8 mouse cellular contexts compared by ENCODE assay signal in genomic region chr15:81199372-81199959, GRCm38 (mm10). TPM values are rescaled to one million over a fixed set of nuclear protein-coding genes. Genes with fewer than 3 reads are reported as not detected.
DNase-seq lines count a peak whose midpoint lies in the region; TF ChIP-seq lines count a peak whose summit lies in the region.

No protein-coding gene starts in this region.

- intact Hi-C loops in heart, postnatal 25 days (cut with DNase I) = loop anchor here (1.0 to 10.0 kb wide), 3 partner anchors 122 to 495 kb away; no protein-coding TSS in a partner anchor

- no peak overlapping the region for H3K27ac ChIP-seq in bone marrow macrophage, adult 2 months (ENCODE audit: insufficient read depth, low read depth, low read length)

- TF ChIP-seq POLR2A in bone marrow macrophage, adult 2 months (IDR thresholded peaks at IDR 0.05; ENCODE audit: borderline replicate concordance, low read depth, low read length) = no peak
- TF ChIP-seq POLR2A in lung, adult 2 months (IDR thresholded peaks at IDR 0.05; ENCODE audit: borderline replicate concordance, extremely low read depth, low read depth, low read length) = no peak

- H3K4me1 ChIP-seq in bone marrow macrophage, adult 2 months (ENCODE audit: control insufficient read depth, insufficient read depth, low read length) = peaks cover 19% of the 10 kb centered on the region
- H3K4me1 ChIP-seq in lung, adult 2 months (ENCODE audit: control insufficient read depth, insufficient read depth, low read length) = peaks cover 4% of the 10 kb centered on the region

- H3K4me3 ChIP-seq in bone marrow macrophage, adult 2 months (ENCODE audit: insufficient read depth, low read length) = peak overlapping the region; percentile 37; the same call in 1 of the 2 replicates
- H3K4me3 ChIP-seq in lung, adult 2 months (replicated peaks; ENCODE audit: extremely low read depth, low read depth, low read length) = peak overlapping the region; percentile 63

- WGBS in lung, adult 2 months = 8% methylated on average over 4 of the region's 4 CpGs

- no peak for TF ChIP-seq CTCF in bone marrow macrophage, adult 2 months (IDR thresholded peaks at IDR 0.05; ENCODE audit: low read depth, low read length)
- no peak for TF ChIP-seq CTCF in lung, adult 2 months (IDR thresholded peaks at IDR 0.05; ENCODE audit: insufficient read depth, low read length)

- DNase-seq in heart, adult 11 months = peak; percentile 71
- no peak for DNase-seq in heart, postnatal 25 days (ENCODE audit: low spot score)
- peak; percentile 89 for DNase-seq in CD4-positive, CD25-positive, alpha-beta regulatory T cell, adult 2 months (ENCODE audit: low read depth, low spot score)
- DNase-seq in forelimb bud, embryonic 11.5 days (ENCODE audit: low read depth, low spot score) = peak; percentile 83
- DNase-seq in kidney, postnatal 25 days = peak; percentile 56 to 93
- peak; percentile 50 for DNase-seq in lung, adult 2 months
- DNase-seq in right cerebral cortex, postnatal 4 days = peak; percentile 91

RNA-seq across cellular contexts. Expression of gene Mrtfa, which starts 8.9 kb away (rescaled TPM):
- 1 to 10 TPM; 8.2 to 9.1 TPM for total RNA-seq in heart, postnatal 25 days (2021)
- polyA plus RNA-seq in bone marrow macrophage, adult 2 months (2012; ENCODE audit: insufficient read depth, insufficient read length, missing spikeins) = 62.6 and 66.0 TPM in 2 replicates
- 32.8 and 39.0 TPM in 2 replicates for polyA plus RNA-seq in lung, adult 2 months (2012; rRNA removed)

RNA-seq across cellular contexts. Expression of gene Mchr1, which starts 35.8 kb away (rescaled TPM):
- not detected for total RNA-seq in heart, postnatal 25 days (2021)
- polyA plus RNA-seq in bone marrow macrophage, adult 2 months (2012; ENCODE audit: insufficient read depth, insufficient read length, missing spikeins) = not detected in 2 replicates
- 1.0 and 1.4 TPM in 2 replicates for polyA plus RNA-seq in lung, adult 2 months (2012; rRNA removed)
